Mouse (Mus musculus) midbrain, embryonic 15.5 days (tissue): ENCODE measurements around the gene Wdr83. TPM values are rescaled to one million over a fixed set of nuclear protein-coding genes. Genes with fewer than 3 reads are reported as not detected.

ENCODE experiments used
- ATAC-seq: fragments of 200-750 bp; cut with Nextera tagmentation; replicated peaks from 2 replicates; pipeline ENCODE4 v1.8.0; 2017; ENCODE audit warnings: moderate TSS enrichment
- H3K27ac ChIP-seq: fragments of 300-500 bp; sonication (generic); 2 replicates; pipeline ENCODE4 v1.5.1; 2015; ENCODE audit warnings: mild to moderate bottlenecking, inconsistent platforms
- H3K27me3 ChIP-seq: fragments of 300-500 bp; sonication (generic); replicated peaks from 2 replicates; pipeline ENCODE4 v1.6.1; 2015; ENCODE audit warnings: inconsistent platforms
- H3K36me3 ChIP-seq: fragments of 300-500 bp; sonication (generic); replicated peaks from 2 replicates; pipeline ENCODE4 v1.6.1; 2015; ENCODE audit warnings: inconsistent platforms
- H3K4me1 ChIP-seq: fragments of 300-500 bp; sonication (generic); 2 replicates; pipeline ENCODE4 v1.6.1; 2015; ENCODE audit warnings: inconsistent platforms
- H3K4me2 ChIP-seq: fragments of 300-500 bp; sonication (generic); 2 replicates; pipeline ENCODE4 v1.6.1; 2015; ENCODE audit warnings: inconsistent platforms, mild to moderate bottlenecking, moderate library complexity
- H3K4me3 ChIP-seq: fragments of 300-500 bp; sonication (generic); 2 replicates; pipeline ENCODE4 v1.5.1; 2015; ENCODE audit warnings: mild to moderate bottlenecking, inconsistent platforms
- H3K9ac ChIP-seq: fragments of 300-500 bp; sonication (generic); 2 replicates; pipeline ENCODE4 v1.6.1; 2015; ENCODE audit warnings: mild to moderate bottlenecking, inconsistent platforms
- H3K9me3 ChIP-seq: fragments of 300-500 bp; sonication (generic); 2 replicates; pipeline ENCODE4 v1.6.1; 2016; ENCODE audit warnings: inconsistent platforms
- WGBS: fragments of 180-500 bp; shearing (Covaris S2); methylation state at CpG from one replicate; pipeline ENCODE4 v1.1.7; 2015; ENCODE audit warnings: mixed read lengths; 5-methylcytosine and 5-hydroxymethylcytosine counted together
- polyA plus RNA-seq: library from polyadenylated mRNA; unstranded; fragments of >200 nt; fragmentation: Nextera tagmentation; extraction: Ambion mirVana; gene quantifications from 2 replicates; pipeline ENCODE4 v1.2.1, GENCODE M21; 2015

Gene Wdr83
- polyA plus RNA-seq, 1 experiment from 2014 or later = 60.3 TPM

DNA sequence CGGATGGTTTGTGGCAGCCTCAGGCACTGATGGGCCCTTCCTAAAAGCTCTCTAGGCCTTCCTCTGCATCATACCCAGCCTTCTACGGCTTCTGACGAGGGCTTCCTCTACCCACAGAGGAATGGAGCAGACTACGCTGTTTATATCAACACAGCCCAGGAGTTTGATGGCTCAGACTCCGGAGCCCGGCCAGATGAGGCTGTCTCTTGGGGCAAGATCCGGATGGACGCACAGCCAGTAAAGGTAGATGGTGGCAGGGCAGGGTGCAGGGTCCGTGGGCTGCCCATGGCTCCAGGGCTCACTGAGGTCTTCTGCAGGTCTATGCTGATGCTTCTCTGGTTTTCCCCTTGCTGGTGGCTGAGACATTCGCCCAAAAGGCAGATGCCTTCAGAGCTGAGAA is 6.5 kb downstream of the Wdr83 start:
- no peak for ATAC-seq
- Histone ChIP-seq H3K9ac (no peak overlapping the region), H3K27me3 (no peaks in the 10 kb centered on the region), H3K36me3 (peaks cover 19% of the 10 kb centered on the region), H3K4me3 (no peak overlapping the region), H3K9me3 (no peaks in the 10 kb centered on the region), H3K27ac (no peak overlapping the region), H3K4me1 (peaks cover 26% of the 10 kb centered on the region), H3K4me2 (no peak overlapping the region)
- 93% methylated on average over 10 of the region's 10 CpGs for WGBS

DNA sequence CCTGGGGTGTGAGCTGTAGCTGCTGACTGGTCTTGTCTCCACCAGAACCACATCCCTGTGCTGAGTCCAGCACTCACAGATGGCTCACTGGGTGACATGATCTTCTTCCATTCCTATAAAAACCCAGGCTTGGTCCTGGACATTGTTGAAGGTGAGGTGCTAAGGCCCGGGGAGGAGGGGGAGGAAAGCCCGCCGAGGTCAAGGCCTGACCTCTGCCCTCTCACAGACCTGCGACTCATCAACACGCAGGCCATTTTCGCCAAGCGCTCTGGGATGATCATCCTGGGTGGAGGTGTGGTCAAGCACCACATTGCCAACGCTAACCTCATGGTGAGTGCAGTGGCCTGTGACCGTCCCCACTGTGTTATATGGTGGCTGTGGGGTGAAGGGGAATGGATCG is 6.9 kb downstream of the Wdr83 start:
- Histone ChIP-seq H3K27me3 (no peaks in the 10 kb centered on the region), H3K36me3 (peaks cover 19% of the 10 kb centered on the region), H3K9me3 (no peaks in the 10 kb centered on the region), H3K9ac (no peak overlapping the region), H3K4me3 (no peak overlapping the region), H3K27ac (no peak overlapping the region), H3K4me2 (no peak overlapping the region), H3K4me1 (peaks cover 22% of the 10 kb centered on the region)
- no peak for ATAC-seq
- WGBS = 87% methylated on average over 10 of the region's 10 CpGs

DNA sequence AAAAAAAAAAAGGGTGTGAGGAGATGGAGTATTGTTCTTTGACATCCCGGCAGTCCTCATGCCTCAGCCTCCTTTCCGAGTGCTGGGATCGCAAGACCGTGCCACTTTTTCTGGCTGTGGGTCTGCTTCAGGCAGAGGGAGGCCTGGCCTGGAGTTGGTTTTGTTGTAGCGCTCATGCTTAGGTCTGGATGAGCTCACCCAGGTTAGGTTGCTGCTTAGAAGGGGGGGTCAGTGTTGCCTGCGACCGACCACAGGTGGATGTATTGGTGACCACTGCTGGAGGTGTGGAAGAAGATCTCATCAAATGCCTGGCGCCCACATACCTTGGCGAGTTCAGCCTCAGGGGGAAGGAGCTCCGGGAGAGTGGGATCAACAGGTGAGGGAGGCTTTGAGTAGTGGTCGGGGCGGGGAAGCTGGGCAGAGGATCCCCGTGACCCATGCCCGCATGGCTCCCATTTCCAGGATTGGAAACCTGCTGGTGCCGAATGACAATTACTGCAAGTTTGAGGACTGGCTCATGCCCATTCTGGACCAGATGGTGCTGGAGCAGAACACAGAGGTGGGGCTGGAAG is 8.0 kb downstream of the Wdr83 start:
- no peak overlapping the region; the same call in 1 of the 2 replicates for H3K4me2 ChIP-seq
- no peaks in the 10 kb centered on the region for H3K9me3 ChIP-seq
- WGBS = 93% methylated on average over 15 of the region's 15 CpGs
- no peaks in the 10 kb centered on the region for H3K27me3 ChIP-seq
- H3K27ac ChIP-seq = no peak overlapping the region
- H3K9ac ChIP-seq = no peak overlapping the region
- ATAC-seq = no peak
- H3K4me1 ChIP-seq = peaks cover 22% of the 10 kb centered on the region
- H3K4me3 ChIP-seq = 0 out of 2 replicates have a peak overlapping the region, but pooled peaks have one; percentile 79
- H3K36me3 ChIP-seq = peaks cover 19% of the 10 kb centered on the region

DNA sequence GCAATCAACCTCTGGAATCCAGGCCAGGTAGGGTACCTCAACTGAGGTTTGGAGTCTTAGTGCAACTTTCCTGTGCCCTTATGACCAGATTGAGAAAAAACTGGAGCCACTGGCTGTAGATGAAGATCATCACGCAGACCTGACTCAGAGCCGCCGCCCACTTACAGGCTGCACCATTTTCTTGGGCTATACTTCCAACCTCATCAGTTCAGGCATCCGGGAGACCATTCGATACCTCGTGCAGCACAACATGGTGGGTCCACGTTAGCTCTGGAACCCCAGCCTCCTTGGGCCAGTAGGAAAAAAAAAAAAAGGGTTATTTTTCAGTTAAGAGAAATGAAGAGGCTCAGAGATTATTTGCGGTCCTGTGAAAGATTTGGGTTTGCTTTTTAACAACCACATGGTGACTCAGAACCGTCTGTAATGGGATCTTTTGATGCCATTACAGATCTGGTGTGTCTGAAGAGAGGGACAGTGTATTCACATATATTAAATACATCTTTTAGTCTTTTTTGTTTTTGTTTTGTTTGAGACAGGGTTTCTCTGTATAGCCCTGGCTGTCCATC is 8.7 kb downstream of the Wdr83 start:
- Histone ChIP-seq H3K27me3 (no peaks in the 10 kb centered on the region), H3K4me2 (peak overlapping the region; percentile 76), H3K36me3 (peaks cover 19% of the 10 kb centered on the region), H3K9ac (peak overlapping the region; percentile 70), H3K9me3 (no peaks in the 10 kb centered on the region), H3K27ac (peak overlapping the region; percentile 90), H3K4me3 (peak overlapping the region; percentile 79), H3K4me1 (peaks cover 22% of the 10 kb centered on the region)
- ATAC-seq = no peak
- WGBS = 42% methylated on average over 9 of the region's 9 CpGs

DNA sequence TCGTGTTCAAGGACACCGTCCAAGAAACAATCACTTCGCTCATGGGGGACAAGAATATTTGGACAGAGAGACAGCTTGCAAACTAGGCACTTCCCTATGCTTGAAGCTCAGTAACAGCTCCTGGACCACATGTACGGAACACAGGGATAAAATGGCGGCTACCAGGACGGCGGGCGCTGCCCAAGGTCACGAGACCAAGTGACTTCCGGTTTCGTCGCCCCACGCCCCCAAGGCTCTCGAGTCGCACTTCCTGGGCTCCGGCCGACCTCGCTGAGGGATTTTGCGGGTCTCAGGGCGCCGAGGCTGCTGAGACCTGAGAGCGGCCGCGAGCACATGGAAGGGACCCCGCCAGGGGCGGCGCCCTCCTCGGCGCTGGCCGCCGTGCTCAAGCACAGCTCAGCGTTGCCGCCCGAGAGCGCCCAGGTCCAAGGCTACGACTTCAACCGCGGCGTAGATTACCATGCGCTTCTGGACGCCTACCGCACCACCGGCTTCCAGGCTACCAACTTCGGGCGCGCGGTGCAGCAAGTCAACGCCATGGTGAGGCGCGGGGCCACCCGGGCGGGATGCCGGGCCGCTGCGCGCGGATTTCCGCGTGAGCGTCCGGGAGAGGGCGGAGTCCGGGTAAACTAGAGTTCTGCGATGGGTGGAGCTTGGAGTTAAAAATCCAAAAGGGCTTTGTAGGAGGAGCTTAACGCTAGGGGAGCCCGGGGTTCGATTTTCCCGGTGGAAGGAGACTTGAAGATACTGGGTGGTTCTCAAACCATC is 9.4 kb downstream of the Wdr83 start, which contains the start of gene Dhps:
TSS of gene Dhps (plus strand) at position 244 of the 768 bp plus-strand sequence.
- peak within 1 kb of the TSS; percentile 90 for H3K27ac ChIP-seq
- peak within 1 kb of the TSS; percentile 76 for H3K4me2 ChIP-seq
- peaks cover 22% of the 10 kb centered on the region for H3K4me1 ChIP-seq
- no peaks in the 10 kb centered on the region for H3K9me3 ChIP-seq
- H3K27me3 ChIP-seq = no peaks in the 10 kb centered on the region
- peak; percentile 90 for ATAC-seq
- peak within 1 kb of the TSS; percentile 70 for H3K9ac ChIP-seq
- under 1% methylated on average over 68 of the region's 68 CpGs for WGBS
- peaks cover 19% of the 10 kb centered on the region for H3K36me3 ChIP-seq
- peak within 1 kb of the TSS; percentile 79 for H3K4me3 ChIP-seq

DNA sequence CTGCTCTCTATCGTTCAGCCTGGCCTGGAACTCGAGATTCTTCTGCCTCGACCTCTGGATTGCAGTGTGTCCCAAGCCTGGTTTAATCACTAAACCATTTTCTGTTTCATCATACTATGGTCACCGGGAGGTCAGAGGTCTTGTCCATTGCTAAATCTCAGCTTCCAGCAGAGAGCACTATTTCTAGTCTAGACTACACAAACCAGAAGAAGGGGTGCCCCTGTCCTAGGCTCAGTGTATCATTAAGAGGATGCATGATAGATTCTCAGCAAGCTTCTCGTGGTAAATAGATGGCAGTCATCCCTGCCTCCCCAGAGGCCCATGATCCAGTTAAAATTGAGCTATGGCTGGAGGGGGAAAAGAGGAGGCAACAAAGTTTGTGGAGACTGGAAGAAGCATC is 10.1 kb downstream of the Wdr83 start:
- no peaks in the 10 kb centered on the region for H3K27me3 ChIP-seq
- ATAC-seq = no peak
- peaks cover 23% of the 10 kb centered on the region for H3K36me3 ChIP-seq
- H3K9ac ChIP-seq = no peak overlapping the region
- peak overlapping the region; percentile 90 for H3K27ac ChIP-seq
- H3K4me3 ChIP-seq = peak overlapping the region; percentile 79
- H3K4me1 ChIP-seq = peaks cover 22% of the 10 kb centered on the region
- H3K9me3 ChIP-seq = no peaks in the 10 kb centered on the region
- WGBS = 85% methylated on average over 5 of the region's 5 CpGs
- H3K4me2 ChIP-seq = peak overlapping the region; percentile 76

DNA sequence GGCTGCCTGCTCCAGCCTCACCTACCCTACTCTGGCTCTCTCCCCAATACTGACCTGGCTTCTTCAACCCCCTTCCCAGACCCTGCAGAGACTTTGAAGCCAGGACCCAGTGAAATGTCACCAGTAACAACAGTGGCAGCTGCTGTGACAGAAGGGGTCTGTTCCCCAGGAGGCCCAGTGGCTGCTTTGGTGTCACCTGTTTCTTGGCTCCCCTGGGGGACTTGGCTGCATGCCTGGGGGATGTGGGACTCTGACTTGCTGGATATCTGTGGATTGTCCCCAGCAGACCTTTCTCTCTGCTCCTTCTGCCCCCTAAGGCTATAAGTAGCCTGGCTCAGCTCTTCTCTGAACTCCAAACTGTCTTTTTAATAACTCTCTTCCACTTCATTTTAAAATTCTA is 13.1 kb downstream of the Wdr83 start, which contains the start of gene Gm5741:
TSS of gene Gm5741 (minus strand) at position 1 of the 400 bp plus-strand sequence.
- 0 out of 2 replicates have a peak within 1 kb of the TSS, but pooled peaks have one; percentile 5 for H3K9ac ChIP-seq
- peaks cover 10% of the 10 kb centered on the region; the same call in 1 of the 2 replicates for H3K36me3 ChIP-seq
- no peak within 1 kb of the TSS for H3K27ac ChIP-seq

DNA sequence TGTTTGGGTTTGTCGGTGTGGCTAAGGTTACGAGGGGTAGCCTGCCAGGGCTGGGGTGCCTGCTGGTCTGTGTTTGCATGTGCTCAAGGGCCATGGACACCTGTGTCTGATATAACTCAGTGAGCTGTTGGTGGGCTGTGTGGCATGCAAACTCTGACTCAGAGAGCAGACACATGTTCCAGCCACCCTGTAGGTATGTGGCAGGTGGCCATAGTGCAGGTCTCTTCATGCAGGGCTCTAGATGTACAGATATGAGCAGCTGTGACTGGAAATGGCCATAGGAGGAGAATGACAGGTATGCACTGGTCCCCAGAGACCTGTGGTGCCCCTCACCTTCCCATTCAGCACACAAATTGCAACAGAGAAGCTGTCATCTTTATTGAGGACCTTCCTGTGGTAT is 14.0 kb downstream of the Wdr83 start:
- 0 out of 2 replicates have a peak overlapping the region, but pooled peaks have one; percentile 5 for H3K9ac ChIP-seq
- H3K9me3 ChIP-seq = no peaks in the 10 kb centered on the region
- no peak overlapping the region for H3K4me3 ChIP-seq
- peaks cover 10% of the 10 kb centered on the region for H3K4me1 ChIP-seq
- no peak overlapping the region for H3K4me2 ChIP-seq
- 93% methylated on average over 2 of the region's 2 CpGs for WGBS
- H3K36me3 ChIP-seq = peaks cover 10% of the 10 kb centered on the region; the same call in 1 of the 2 replicates
- ATAC-seq = no peak
- H3K27me3 ChIP-seq = no peaks in the 10 kb centered on the region
- H3K27ac ChIP-seq = no peak overlapping the region

More for the DNA sequence above, 13.1 kb downstream of the Wdr83 start, which contains the start of gene Gm5741:
- peaks cover 17% of the 10 kb centered on the region for H3K4me1 ChIP-seq
- no peak within 1 kb of the TSS for H3K4me2 ChIP-seq
- no peak for ATAC-seq
- H3K4me3 ChIP-seq = no peak within 1 kb of the TSS
- no peaks in the 10 kb centered on the region for H3K9me3 ChIP-seq
- H3K27me3 ChIP-seq = no peaks in the 10 kb centered on the region

DNA sequence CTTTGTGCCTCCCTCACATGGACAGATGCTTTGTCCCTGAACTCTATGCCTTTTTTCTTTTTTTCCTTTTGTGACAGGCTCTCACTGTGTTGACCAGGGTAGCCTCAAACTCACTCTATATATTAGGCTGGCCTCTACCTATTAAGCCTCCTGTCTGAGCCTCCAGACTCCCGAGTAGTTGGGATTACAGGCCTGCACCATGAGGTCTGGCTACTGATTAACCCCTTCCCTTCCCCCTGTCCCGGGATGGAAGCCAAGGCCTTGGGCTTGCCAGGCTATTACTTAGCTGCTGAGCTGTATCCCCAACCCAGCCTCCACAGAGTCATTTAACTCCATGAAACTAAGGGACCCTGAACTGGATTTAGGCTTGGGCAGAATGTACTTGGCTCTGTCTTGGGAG is 15.9 kb downstream of the Wdr83 start:
- H3K4me3 ChIP-seq = no peak overlapping the region
- H3K36me3 ChIP-seq = peaks cover 10% of the 10 kb centered on the region; the same call in 1 of the 2 replicates
- peaks cover 19% of the 10 kb centered on the region for H3K4me1 ChIP-seq
- ATAC-seq = no peak
- no peaks in the 10 kb centered on the region for H3K27me3 ChIP-seq
- H3K27ac ChIP-seq = no peak overlapping the region
- H3K9ac ChIP-seq = no peak overlapping the region
- H3K9me3 ChIP-seq = no peaks in the 10 kb centered on the region
- no peak overlapping the region for H3K4me2 ChIP-seq
- 44% methylated on average over 2 of the region's 2 CpGs for WGBS

DNA sequence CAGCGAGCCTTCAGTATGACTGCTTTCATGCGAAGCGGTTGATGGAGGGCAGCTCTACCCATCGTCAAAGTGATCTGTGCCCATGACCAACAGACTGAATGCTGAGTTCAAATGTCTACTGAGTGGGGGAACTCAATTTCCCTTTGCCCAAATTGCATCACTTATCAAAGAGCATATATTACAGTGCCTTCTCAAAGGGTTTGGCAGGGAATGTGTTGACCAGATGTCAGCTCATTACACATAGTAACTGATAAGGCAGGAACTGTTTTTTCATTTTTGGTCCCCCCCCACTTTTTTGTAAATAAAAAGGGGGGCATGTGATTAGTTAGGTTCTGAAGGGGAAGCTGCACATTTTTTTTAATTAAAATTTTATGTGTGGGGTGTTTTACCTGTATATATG is 18.5 kb downstream of the Wdr83 start:
- 99% methylated on average over 4 of the region's 4 CpGs for whole genome bisulfite sequencing

DNA sequence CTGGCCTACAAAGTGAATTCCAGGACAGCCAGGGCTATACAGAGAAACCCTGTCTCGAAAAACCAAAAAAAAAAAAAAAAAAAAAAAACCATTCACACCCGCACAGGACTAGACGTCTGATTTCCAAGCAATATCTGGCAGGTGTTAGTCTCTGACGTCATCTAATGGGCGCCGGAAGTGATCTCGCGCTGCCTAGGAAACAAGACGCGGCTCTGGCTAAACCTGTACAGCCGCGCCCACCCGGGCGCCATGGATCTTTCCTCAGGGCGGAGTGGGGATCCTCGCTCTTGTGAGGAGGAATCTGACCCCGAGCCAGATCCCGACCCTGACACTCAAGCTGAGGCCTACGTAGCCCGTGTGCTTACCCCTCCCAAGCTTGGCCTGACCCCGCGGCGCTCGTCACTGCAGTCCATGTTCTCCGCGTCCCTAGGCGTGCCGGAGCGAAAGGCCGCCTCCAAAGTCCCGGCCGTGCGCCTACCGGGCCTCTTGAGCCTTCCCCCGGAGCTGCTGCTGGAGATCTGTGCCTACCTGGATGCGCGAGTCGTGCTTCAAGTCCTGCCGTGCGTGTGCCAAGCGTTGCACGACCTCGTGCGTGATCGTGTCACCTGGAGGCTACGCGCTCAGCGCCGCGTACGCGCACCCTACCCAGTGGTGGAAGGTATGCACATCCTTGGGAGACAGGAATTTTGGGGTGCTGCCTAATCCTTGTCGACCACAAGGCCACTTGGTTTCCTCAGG is 21.1 kb downstream of the Wdr83 start, which contains the start of gene Fbxw9:
TSS of gene Fbxw9 (plus strand) at position 177 of the 738 bp plus-strand sequence.
- peak; percentile 93 for ATAC-seq
- Histone ChIP-seq H3K9ac (peak within 1 kb of the TSS; percentile 63), H3K27ac (peak within 1 kb of the TSS; percentile 76), H3K27me3 (no peaks in the 10 kb centered on the region), H3K4me2 (peak within 1 kb of the TSS; percentile 83), H3K4me3 (peak within 1 kb of the TSS; percentile 75), H3K4me1 (peaks cover 19% of the 10 kb centered on the region), H3K9me3 (no peaks in the 10 kb centered on the region), H3K36me3 (peaks cover 16% of the 10 kb centered on the region)
- under 1% methylated on average over 53 of the region's 53 CpGs for WGBS

More for the DNA sequence above, 18.5 kb downstream of the Wdr83 start:
- no peaks in the 10 kb centered on the region for H3K27me3 ChIP-seq
- no peak overlapping the region for H3K4me3 ChIP-seq
- H3K36me3 ChIP-seq = peaks cover 10% of the 10 kb centered on the region; the same call in 1 of the 2 replicates
- H3K9me3 ChIP-seq = no peaks in the 10 kb centered on the region
- H3K9ac ChIP-seq = no peak overlapping the region
- ATAC-seq = no peak
- no peak overlapping the region for H3K4me2 ChIP-seq
- no peak overlapping the region for H3K27ac ChIP-seq
- peaks cover 19% of the 10 kb centered on the region for H3K4me1 ChIP-seq

DNA sequence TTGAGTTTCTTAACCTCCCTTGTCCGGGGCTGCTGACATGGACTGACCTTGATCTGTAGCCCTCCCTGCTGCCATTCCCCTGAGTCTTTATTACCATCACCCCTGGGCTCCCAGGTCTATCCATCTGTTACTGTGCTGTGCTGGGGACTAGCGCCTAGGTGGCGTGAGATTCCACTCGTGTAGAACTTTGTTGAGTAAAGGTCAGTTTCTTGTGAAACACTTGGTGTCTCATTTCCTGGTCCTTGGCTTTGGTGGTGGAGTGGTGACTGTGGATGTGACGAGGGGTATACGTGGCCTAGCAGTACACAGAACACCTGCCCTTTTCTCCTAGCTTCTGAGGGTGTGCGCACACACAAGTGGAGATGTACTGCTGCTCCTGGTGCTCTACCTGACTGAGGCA is 23.7 kb downstream of the Wdr83 start:
- no peaks in the 10 kb centered on the region for H3K9me3 ChIP-seq
- peaks cover 19% of the 10 kb centered on the region for H3K4me1 ChIP-seq
- H3K4me2 ChIP-seq = no peak overlapping the region
- no peak overlapping the region for H3K4me3 ChIP-seq
- H3K27me3 ChIP-seq = no peaks in the 10 kb centered on the region
- no peak for ATAC-seq
- peaks cover 38% of the 10 kb centered on the region for H3K36me3 ChIP-seq
- 88% methylated on average over 7 of the region's 7 CpGs for WGBS
- no peak overlapping the region for H3K27ac ChIP-seq
- no peak overlapping the region for H3K9ac ChIP-seq
